Mouse (Mus musculus): ENCODE results near the gene Prss44. TPM values are rescaled to one million over a fixed set of nuclear protein-coding genes. Genes with fewer than 3 reads are reported as not detected.

Prss44 gene
- total RNA-seq, 1 experiment: 1.5 TPM

DNA sequence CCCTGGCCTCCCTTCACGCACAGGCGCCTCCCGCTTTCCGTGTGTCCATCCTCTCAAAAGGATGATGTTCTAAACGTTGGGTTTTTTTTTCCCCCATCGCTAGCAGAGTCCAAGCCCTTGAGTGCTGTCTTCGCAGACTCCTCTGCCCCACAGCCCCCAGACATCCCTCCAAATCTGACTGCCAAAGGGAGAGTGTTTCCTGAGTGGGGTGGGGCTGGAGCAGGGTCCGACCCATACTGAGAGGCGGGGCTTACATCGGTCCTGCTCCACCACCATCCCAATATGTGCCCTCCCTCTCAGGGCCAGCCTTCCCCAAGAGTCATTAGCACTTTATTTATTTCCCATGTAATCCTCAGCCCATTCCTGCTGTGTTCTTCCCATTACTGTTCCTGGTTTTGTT is 21.2 kb downstream of the Prss44 start:
- DNase-seq (ENCODE audit: low read depth, low spot score): no peak
- H3K4me3 ChIP-seq (ENCODE audit: insufficient read depth in 1 of 2, low read depth in 1 of 2, low read length in 2 of 2, poor library complexity in 1 of 2, severe bottlenecking in 1 of 2): peak overlapping the region; percentile 43 to 53
- TF ChIP-seq ZNF384 (IDR thresholded peaks at IDR 0.05; ENCODE audit: low read depth, low read length) (peak; percentile 59; the same call in 1 of the 2 replicates), ZC3H11A (IDR thresholded peaks at IDR 0.05; ENCODE audit: borderline replicate concordance, low read depth, low read length) (no peak), CHD2 (IDR thresholded peaks at IDR 0.05; ENCODE audit: low read depth, low read length) (no peak), HCFC1 (IDR thresholded peaks at IDR 0.05; ENCODE audit: borderline replicate concordance, insufficient read depth, low read length) (no peak)

DNA sequence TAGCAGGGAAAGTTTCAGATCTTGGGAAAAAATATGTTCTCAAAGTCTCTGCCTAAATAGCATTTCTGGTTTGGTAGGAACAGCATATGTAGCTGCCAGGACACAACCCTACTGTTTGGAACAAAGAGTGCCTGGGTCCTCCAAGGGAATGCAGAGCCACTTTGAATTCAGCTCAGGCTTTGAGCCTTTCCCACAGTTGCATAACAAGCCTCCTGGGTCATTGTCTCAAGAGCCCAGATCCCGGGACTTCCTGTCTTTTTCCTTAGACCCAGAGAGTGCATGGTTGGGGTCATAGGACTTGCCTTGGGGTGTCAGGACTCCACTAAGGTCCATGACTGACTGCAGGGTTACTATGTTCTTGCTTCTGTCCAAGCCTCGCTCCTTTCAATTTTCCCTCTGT is 22.3 kb downstream of the Prss44 start:
- H3K4me3 ChIP-seq (ENCODE audit: insufficient read depth in 1 of 2, low read depth in 1 of 2, low read length in 2 of 2, poor library complexity in 1 of 2, severe bottlenecking in 1 of 2): no peak overlapping the region
- no peak overlapping the region for H3K9ac ChIP-seq (ENCODE audit: insufficient read depth, low read depth, low read length, poor library complexity, severe bottlenecking)
- in situ Hi-C loops (cut with MboI; ENCODE audit: low sequenced_read_pairs in 2 of 2, unreplicated experiment in 2 of 2): no loop called here
- H3K4me1 ChIP-seq (ENCODE audit: control insufficient read depth in 2 of 2, insufficient read depth in 2 of 2, low read length in 2 of 2, poor library complexity in 1 of 2): peaks cover 2 to 11% of the 10 kb centered on the region in 2 experiments; a peak in 2 of 4 replicates
- TF ChIP-seq CHD2 (IDR thresholded peaks at IDR 0.05; ENCODE audit: low read depth, low read length) (no peak), ZC3H11A (IDR thresholded peaks at IDR 0.05; ENCODE audit: borderline replicate concordance, low read depth, low read length) (no peak), MAFK (IDR thresholded peaks at IDR 0.05; ENCODE audit: insufficient read depth, low read depth, low read length) (no peak), HCFC1 (IDR thresholded peaks at IDR 0.05; ENCODE audit: borderline replicate concordance, insufficient read depth, low read length) (no peak), ZNF384 (IDR thresholded peaks at IDR 0.05; ENCODE audit: low read depth, low read length) (no peak)
- H3K27ac ChIP-seq (ENCODE audit: insufficient read depth, low read depth, low read length, poor library complexity, severe bottlenecking): no peak overlapping the region
- no peaks in the 10 kb centered on the region for H3K9me3 ChIP-seq (ENCODE audit: control insufficient read depth, insufficient read depth, low read depth, low read length)
- DNase-seq (ENCODE audit: low read depth, low spot score): no peak
- H3K36me3 ChIP-seq (ENCODE audit: control insufficient read depth, insufficient read depth, low read length, poor library complexity, severe bottlenecking): no peaks in the 10 kb centered on the region

More for the DNA sequence above, 21.2 kb downstream of the Prss44 start:
- no peak overlapping the region for H3K27ac ChIP-seq (ENCODE audit: insufficient read depth, low read depth, low read length, poor library complexity, severe bottlenecking)
- peak overlapping the region; percentile 24 for H3K9ac ChIP-seq (ENCODE audit: insufficient read depth, low read depth, low read length, poor library complexity, severe bottlenecking)
- H3K4me1 ChIP-seq (ENCODE audit: control insufficient read depth in 2 of 2, insufficient read depth in 2 of 2, low read length in 2 of 2, poor library complexity in 1 of 2): peaks cover 2 to 11% of the 10 kb centered on the region in 2 experiments; a peak in 2 of 4 replicates
- H3K9me3 ChIP-seq (ENCODE audit: control insufficient read depth, insufficient read depth, low read depth, low read length): no peaks in the 10 kb centered on the region
- no peaks in the 10 kb centered on the region for H3K36me3 ChIP-seq (ENCODE audit: control insufficient read depth, insufficient read depth, low read length, poor library complexity, severe bottlenecking)
- in situ Hi-C loops (cut with MboI; ENCODE audit: low sequenced_read_pairs in 2 of 2, unreplicated experiment in 2 of 2): no loop called here

DNA sequence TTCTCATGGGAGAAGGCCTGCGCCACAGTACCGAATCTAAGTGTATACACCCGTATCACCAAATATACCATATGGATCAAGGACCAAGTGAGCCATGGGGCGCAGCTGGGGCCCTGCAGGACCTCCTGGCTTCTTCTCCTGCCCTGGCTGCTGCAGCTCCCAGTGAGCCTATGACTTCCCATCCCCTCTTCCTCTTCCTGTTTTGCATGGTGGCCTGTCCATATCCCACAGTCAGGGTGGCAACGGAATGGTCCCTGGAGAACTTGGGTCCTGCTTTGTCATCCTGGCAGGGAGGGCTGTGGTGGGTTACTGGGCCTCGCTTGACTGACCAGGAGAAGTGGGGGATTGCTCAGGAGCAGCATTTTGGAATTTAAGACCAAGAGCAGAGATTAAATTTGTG is 27.1 kb downstream of the Prss44 start:
- H3K36me3 ChIP-seq (ENCODE audit: control insufficient read depth, insufficient read depth, low read length, poor library complexity, severe bottlenecking): no peaks in the 10 kb centered on the region
- H3K27ac ChIP-seq (ENCODE audit: insufficient read depth, low read depth, low read length, poor library complexity, severe bottlenecking): no peak overlapping the region
- H3K4me1 ChIP-seq (ENCODE audit: control insufficient read depth in 2 of 2, insufficient read depth in 2 of 2, low read length in 2 of 2, poor library complexity in 1 of 2): no peaks in the 10 kb centered on the region; a peak in 1 of 4 replicates
- H3K9ac ChIP-seq (ENCODE audit: insufficient read depth, low read depth, low read length, poor library complexity, severe bottlenecking): no peak overlapping the region
- H3K4me3 ChIP-seq (ENCODE audit: insufficient read depth in 1 of 2, low read depth in 1 of 2, low read length in 2 of 2, poor library complexity in 1 of 2, severe bottlenecking in 1 of 2): no peak overlapping the region
- TF ChIP-seq ZC3H11A (IDR thresholded peaks at IDR 0.05; ENCODE audit: borderline replicate concordance, low read depth, low read length) (no peak), ZNF384 (IDR thresholded peaks at IDR 0.05; ENCODE audit: low read depth, low read length) (no peak), MAFK (IDR thresholded peaks at IDR 0.05; ENCODE audit: insufficient read depth, low read depth, low read length) (no peak), CHD2 (IDR thresholded peaks at IDR 0.05; ENCODE audit: low read depth, low read length) (no peak), HCFC1 (IDR thresholded peaks at IDR 0.05; ENCODE audit: borderline replicate concordance, insufficient read depth, low read length) (no peak)
- in situ Hi-C loops (cut with MboI; ENCODE audit: low sequenced_read_pairs in 2 of 2, unreplicated experiment in 2 of 2): no loop called here
- no peak for DNase-seq (ENCODE audit: low read depth, low spot score)
- H3K9me3 ChIP-seq (ENCODE audit: control insufficient read depth, insufficient read depth, low read depth, low read length): no peaks in the 10 kb centered on the region

DNA sequence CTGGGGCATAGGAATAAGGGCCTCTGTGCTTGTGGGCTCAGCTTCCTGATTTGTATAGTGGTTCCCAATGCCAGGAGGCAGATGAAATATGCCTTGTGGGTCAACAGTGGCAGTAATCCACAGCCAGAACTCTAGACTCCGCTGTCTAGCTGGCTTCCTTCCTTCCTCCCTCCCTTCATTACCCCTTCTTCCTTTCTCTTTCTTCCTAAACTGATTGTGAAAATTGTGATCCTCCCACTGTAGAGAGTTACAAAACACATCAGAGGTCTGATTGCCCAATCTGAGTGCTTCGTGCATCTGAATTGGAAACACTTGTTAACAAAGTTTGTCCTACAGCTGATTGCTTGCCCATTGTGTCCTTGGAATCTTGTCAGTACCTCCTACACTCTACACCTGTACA is 27.6 kb downstream of the Prss44 start:
- no peaks in the 10 kb centered on the region; a peak in 1 of 4 replicates for H3K4me1 ChIP-seq (ENCODE audit: control insufficient read depth in 2 of 2, insufficient read depth in 2 of 2, low read length in 2 of 2, poor library complexity in 1 of 2)
- no peak overlapping the region for H3K27ac ChIP-seq (ENCODE audit: insufficient read depth, low read depth, low read length, poor library complexity, severe bottlenecking)
- no peaks in the 10 kb centered on the region for H3K36me3 ChIP-seq (ENCODE audit: control insufficient read depth, insufficient read depth, low read length, poor library complexity, severe bottlenecking)
- TF ChIP-seq ZNF384 (IDR thresholded peaks at IDR 0.05; ENCODE audit: low read depth, low read length) (no peak), HCFC1 (IDR thresholded peaks at IDR 0.05; ENCODE audit: borderline replicate concordance, insufficient read depth, low read length) (no peak), CHD2 (IDR thresholded peaks at IDR 0.05; ENCODE audit: low read depth, low read length) (no peak), ZC3H11A (IDR thresholded peaks at IDR 0.05; ENCODE audit: borderline replicate concordance, low read depth, low read length) (no peak), MAFK (IDR thresholded peaks at IDR 0.05; ENCODE audit: insufficient read depth, low read depth, low read length) (no peak)
- no peak for DNase-seq (ENCODE audit: low read depth, low spot score)
- H3K9me3 ChIP-seq (ENCODE audit: control insufficient read depth, insufficient read depth, low read depth, low read length): no peaks in the 10 kb centered on the region
- no peak overlapping the region for H3K4me3 ChIP-seq (ENCODE audit: insufficient read depth in 1 of 2, low read depth in 1 of 2, low read length in 2 of 2, poor library complexity in 1 of 2, severe bottlenecking in 1 of 2)
- H3K9ac ChIP-seq (ENCODE audit: insufficient read depth, low read depth, low read length, poor library complexity, severe bottlenecking): no peak overlapping the region
- in situ Hi-C loops (cut with MboI; ENCODE audit: low sequenced_read_pairs in 2 of 2, unreplicated experiment in 2 of 2): no loop called here

DNA sequence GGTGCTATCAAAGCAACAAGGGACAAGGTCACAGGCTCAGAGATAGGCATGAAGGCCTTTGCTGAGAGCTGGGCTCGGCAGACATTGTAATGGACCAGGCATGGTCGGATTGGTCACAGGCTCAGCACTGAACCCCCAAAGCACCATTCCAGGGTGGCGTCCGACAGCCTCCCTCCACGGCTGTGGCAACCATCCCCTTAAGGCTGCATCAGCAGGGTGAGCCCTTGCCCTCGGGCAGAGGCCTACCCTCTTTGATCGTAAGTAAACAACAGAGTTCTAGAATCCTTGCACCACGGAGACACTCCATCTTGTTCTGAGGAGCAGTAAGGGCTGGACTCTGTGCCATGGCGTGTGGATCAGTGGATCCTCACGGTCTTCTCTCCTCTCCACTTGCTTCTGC is 30.4 kb downstream of the Prss44 start, which contains the start of gene Prss46:
Gene Prss46, plus strand, starts transcription at position 301 of the 400 bp plus-strand sequence.
- no peak within 1 kb of the TSS for H3K4me3 ChIP-seq (ENCODE audit: insufficient read depth in 1 of 2, low read depth in 1 of 2, low read length in 2 of 2, poor library complexity in 1 of 2, severe bottlenecking in 1 of 2)
- no peak within 1 kb of the TSS for H3K27ac ChIP-seq (ENCODE audit: insufficient read depth, low read depth, low read length, poor library complexity, severe bottlenecking)
- no peaks in the 10 kb centered on the region for H3K9me3 ChIP-seq (ENCODE audit: control insufficient read depth, insufficient read depth, low read depth, low read length)
- TF ChIP-seq MAFK (IDR thresholded peaks at IDR 0.05; ENCODE audit: insufficient read depth, low read depth, low read length) (no peak), ZC3H11A (IDR thresholded peaks at IDR 0.05; ENCODE audit: borderline replicate concordance, low read depth, low read length) (no peak), CHD2 (IDR thresholded peaks at IDR 0.05; ENCODE audit: low read depth, low read length) (no peak), ZNF384 (IDR thresholded peaks at IDR 0.05; ENCODE audit: low read depth, low read length) (no peak), HCFC1 (IDR thresholded peaks at IDR 0.05; ENCODE audit: borderline replicate concordance, insufficient read depth, low read length) (no peak)
- DNase-seq (ENCODE audit: low read depth, low spot score): no peak
- no peak within 1 kb of the TSS for H3K9ac ChIP-seq (ENCODE audit: insufficient read depth, low read depth, low read length, poor library complexity, severe bottlenecking)
- in situ Hi-C loops (cut with MboI; ENCODE audit: low sequenced_read_pairs in 2 of 2, unreplicated experiment in 2 of 2): no loop called here
- H3K4me1 ChIP-seq (ENCODE audit: control insufficient read depth in 2 of 2, insufficient read depth in 2 of 2, low read length in 2 of 2, poor library complexity in 1 of 2): no peaks in the 10 kb centered on the region
- no peaks in the 10 kb centered on the region for H3K36me3 ChIP-seq (ENCODE audit: control insufficient read depth, insufficient read depth, low read length, poor library complexity, severe bottlenecking)

Measured in ES-E14 (cell line).